Mouse (Mus musculus) forebrain, postnatal 0 days (tissue): ENCODE data around the gene Cadps2. TPM values are rescaled to one million over a fixed set of nuclear protein-coding genes. Genes with fewer than 3 reads are reported as not detected.
A peak's percentile ranks its signal among the peaks of the same experiment; 100 is the strongest.

Experiments used
- ATAC-seq: fragments of 200-750 bp; cut with Nextera tagmentation; 2 replicates; pipeline ENCODE4 v1.8.0; 2017; ENCODE audit warnings: mild to moderate bottlenecking, moderate library complexity
- DNase-seq: peaks from one replicate; pipeline ENCODE4 v3.0.0-alpha.2; 2015
- H3K27ac ChIP-seq: fragments of 300-500 bp; sonication (generic); 2 replicates; pipeline ENCODE4 v1.5.1; 2014; ENCODE audit warnings: low read depth, mild to moderate bottlenecking, antibody characterized with exemption, low read length, moderate library complexity, mixed read lengths
- H3K27me3 ChIP-seq: fragments of 300-500 bp; sonication (generic); 2 replicates; pipeline ENCODE4 v1.6.1; 2014; ENCODE audit warnings: mild to moderate bottlenecking, low read length, mixed read lengths; ENCODE audit not compliant: insufficient read depth
- H3K36me3 ChIP-seq: fragments of 300-500 bp; sonication (generic); 2 replicates; pipeline ENCODE4 v1.6.1; 2014; ENCODE audit warnings: mild to moderate bottlenecking, moderate library complexity; ENCODE audit not compliant: insufficient read depth
- H3K4me1 ChIP-seq: fragments of 300-500 bp; sonication (generic); 2 replicates; pipeline ENCODE4 v1.6.1; 2014; ENCODE audit warnings: antibody characterized with exemption; ENCODE audit not compliant: insufficient read depth
- H3K4me2 ChIP-seq: fragments of 300-500 bp; sonication (generic); 2 replicates; pipeline ENCODE4 v1.6.1; 2014; ENCODE audit warnings: low read depth, mild to moderate bottlenecking, moderate library complexity
- H3K4me3 ChIP-seq: fragments of 300-500 bp; sonication (generic); 2 replicates; pipeline ENCODE4 v1.5.1; 2014; ENCODE audit warnings: low read depth, low read length, mixed read lengths
- H3K9ac ChIP-seq: fragments of 300-500 bp; sonication (generic); 2 replicates; pipeline ENCODE4 v1.6.1; 2014; ENCODE audit warnings: mild to moderate bottlenecking
- H3K9me3 ChIP-seq: fragments of 300-500 bp; sonication (generic); 2 replicates; pipeline ENCODE4 v1.6.1; 2016; ENCODE audit warnings: low read length
- CTCF ChIP-seq: sonication (generic); IDR thresholded peaks from 2 replicates; pipeline ENCODE4 v1.5.1; 2016; ENCODE audit warnings: antibody characterized with exemption, control low read depth, low read depth
- WGBS: fragments of 180-500 bp; shearing (Covaris S2); extraction: QIAGEN DNeasy Blood & Tissue Kit; methylation state at CpG from one replicate; pipeline ENCODE4 v1.1.7; 2014; 5-methylcytosine and 5-hydroxymethylcytosine counted together
- polyA plus RNA-seq: library from polyadenylated mRNA; unstranded; fragments of >200 nt; fragmentation: Nextera tagmentation; extraction: Ambion mirVana; gene quantifications from 2 replicates; pipeline ENCODE4 v1.2.1, GENCODE M21; 2015
- total RNA-seq: library from RNA; depleted of rRNA; stranded (reverse); fragments of >200 nt; gene quantifications from 2 replicates; pipeline ENCODE4 v1.2.3, GENCODE M21; 2014

The Cadps2 gene
- total and polyA plus RNA-seq, 2 experiments from 2014 or later = 7.0 to 24.8 TPM

GRCm38 (mm10) chr6:23572401-23572800 lies 266.8 kb downstream of the Cadps2 start:
- Histone ChIP-seq H3K27me3 (no peaks in the 10 kb centered on the region), H3K4me1 (no peaks in the 10 kb centered on the region), H3K4me2 (no peak overlapping the region), H3K27ac (no peak overlapping the region), H3K4me3 (no peak overlapping the region), H3K9ac (no peak overlapping the region), H3K9me3 (no peaks in the 10 kb centered on the region), H3K36me3 (no peaks in the 10 kb centered on the region)
- ATAC-seq (no peak), DNase-seq (no peak)
- TF ChIP-seq CTCF = no peak
- WGBS = 33% methylated on average over 4 of the region's 4 CpGs

- Histone ChIP-seq H3K36me3 (no peaks in the 10 kb centered on the region), H3K27ac (no peak overlapping the region), H3K27me3 (no peaks in the 10 kb centered on the region), H3K4me2 (no peak overlapping the region), H3K4me3 (no peak overlapping the region), H3K9me3 (no peaks in the 10 kb centered on the region), H3K9ac (no peak overlapping the region), H3K4me1 (no peaks in the 10 kb centered on the region)
- no peak for ATAC-seq
- no peak for TF ChIP-seq CTCF
- peak; percentile 19 for DNase-seq
- 73% methylated on average over 4 of the region's 4 CpGs for WGBS
Observed at GRCm38 (mm10) chr6:23569686-23570085, 269.5 kb downstream of the Cadps2 start.

GRCm38 (mm10) chr6:23568688-23569087 lies 270.5 kb downstream of the Cadps2 start:
- ATAC-seq (no peak), DNase-seq (no peak)
- H3K27me3 ChIP-seq = no peaks in the 10 kb centered on the region
- no peaks in the 10 kb centered on the region for H3K9me3 ChIP-seq
- WGBS = 38% methylated on average over 1 of the region's 1 CpGs
- no peak overlapping the region for H3K9ac ChIP-seq
- H3K4me3 ChIP-seq = no peak overlapping the region
- no peak overlapping the region for H3K27ac ChIP-seq
- no peaks in the 10 kb centered on the region for H3K36me3 ChIP-seq
- H3K4me2 ChIP-seq = no peak overlapping the region
- no peaks in the 10 kb centered on the region for H3K4me1 ChIP-seq
- TF ChIP-seq CTCF = no peak

GRCm38 (mm10) chr6:23567651-23568050 lies 271.6 kb downstream of the Cadps2 start:
- no peak for TF ChIP-seq CTCF
- H3K4me3 ChIP-seq = no peak overlapping the region
- no peaks in the 10 kb centered on the region for H3K9me3 ChIP-seq
- no peak overlapping the region for H3K4me2 ChIP-seq
- H3K4me1 ChIP-seq = no peaks in the 10 kb centered on the region
- no peaks in the 10 kb centered on the region for H3K27me3 ChIP-seq
- no peak for DNase-seq
- H3K9ac ChIP-seq = no peak overlapping the region
- H3K27ac ChIP-seq = no peak overlapping the region
- WGBS = 80% methylated on average over 1 of the region's 1 CpGs
- no peaks in the 10 kb centered on the region for H3K36me3 ChIP-seq
- no peak for ATAC-seq

GRCm38 (mm10) chr6:23549874-23550273 lies 289.3 kb downstream of the Cadps2 start:
- H3K4me1 ChIP-seq = no peaks in the 10 kb centered on the region
- no peak overlapping the region for H3K4me2 ChIP-seq
- no peak overlapping the region for H3K27ac ChIP-seq
- WGBS = 4% methylated on average over 1 of the region's 1 CpGs
- H3K4me3 ChIP-seq = no peak overlapping the region
- DNase-seq (no peak), ATAC-seq (no peak)
- no peak for TF ChIP-seq CTCF
- H3K9me3 ChIP-seq = no peaks in the 10 kb centered on the region
- no peaks in the 10 kb centered on the region for H3K27me3 ChIP-seq
- no peaks in the 10 kb centered on the region for H3K36me3 ChIP-seq
- H3K9ac ChIP-seq = no peak overlapping the region

GRCm38 (mm10) chr6:23523710-23524109 lies 315.5 kb downstream of the Cadps2 start:
- 94% methylated on average over 2 of the region's 2 CpGs for WGBS
- no peaks in the 10 kb centered on the region for H3K9me3 ChIP-seq

GRCm38 (mm10) chr6:23522556-23522955 lies 316.7 kb downstream of the Cadps2 start:
- ATAC-seq (no peak), DNase-seq (no peak)
- Histone ChIP-seq H3K9ac (no peak overlapping the region), H3K9me3 (no peaks in the 10 kb centered on the region), H3K36me3 (no peaks in the 10 kb centered on the region), H3K27me3 (no peaks in the 10 kb centered on the region), H3K4me2 (no peak overlapping the region), H3K27ac (no peak overlapping the region), H3K4me1 (no peaks in the 10 kb centered on the region), H3K4me3 (no peak overlapping the region)
- WGBS = 78% methylated on average over 5 of the region's 5 CpGs
- TF ChIP-seq CTCF = no peak

More at GRCm38 (mm10) chr6:23523710-23524109, 315.5 kb downstream of the Cadps2 start:
- Histone ChIP-seq H3K36me3 (no peaks in the 10 kb centered on the region), H3K27me3 (no peaks in the 10 kb centered on the region), H3K4me2 (no peak overlapping the region), H3K9ac (no peak overlapping the region), H3K27ac (no peak overlapping the region), H3K4me3 (no peak overlapping the region), H3K4me1 (no peaks in the 10 kb centered on the region)
- no peak for ATAC-seq
- no peak for TF ChIP-seq CTCF
- no peak for DNase-seq

- no peak for ATAC-seq
Observed at GRCm38 (mm10) chr6:23498611-23499010, 340.6 kb downstream of the Cadps2 start.

More at GRCm38 (mm10) chr6:23498611-23499010, 340.6 kb downstream of the Cadps2 start:
- DNase-seq = no peak
- no peak for TF ChIP-seq CTCF
- Histone ChIP-seq H3K27me3 (no peaks in the 10 kb centered on the region), H3K36me3 (no peaks in the 10 kb centered on the region), H3K9ac (no peak overlapping the region), H3K4me1 (no peaks in the 10 kb centered on the region), H3K4me2 (no peak overlapping the region), H3K4me3 (no peak overlapping the region), H3K27ac (no peak overlapping the region), H3K9me3 (no peaks in the 10 kb centered on the region)
- 38% methylated on average over 5 of the region's 5 CpGs for WGBS
